Mouse (Mus musculus) ES-E14 (cell line): ENCODE results near the gene Rab6a.

Experiments
- CHD2 ChIP-seq: IDR thresholded peaks from 2 replicates; pipeline ENCODE4 v1.6.1; 2014; ENCODE audit warnings: mild to moderate bottlenecking, low read depth, low read length, inconsistent platforms
- HCFC1 ChIP-seq: IDR thresholded peaks from 2 replicates; pipeline ENCODE4 v1.6.1; 2012; ENCODE audit warnings: low read length, inconsistent platforms, borderline replicate concordance; ENCODE audit not compliant: insufficient read depth
- ZC3H11A ChIP-seq: IDR thresholded peaks from 2 replicates; pipeline ENCODE4 v1.6.1; 2012; ENCODE audit warnings: low read depth, mild to moderate bottlenecking, inconsistent platforms, low read length, borderline replicate concordance
- ZNF384 ChIP-seq: IDR thresholded peaks from 2 replicates; pipeline ENCODE4 v1.6.1; 2012; ENCODE audit warnings: low read depth, low read length, inconsistent platforms

GRCm38 (mm10) chr7:100570930-100571715 is 36.1 kb upstream of the Rab6a start:
- TF ChIP-seq ZNF384 (no peak), ZC3H11A (no peak), CHD2 (no peak), HCFC1 (no peak)
